Mouse (Mus musculus) spleen, adult 2 months (tissue): Measurements from ENCODE around the gene Cactin. TPM values are rescaled to one million over a fixed set of nuclear protein-coding genes. Genes with fewer than 3 reads are reported as not detected.

ENCODE experiments used
- DNase-seq, 2 experiments: peaks; one replicate each; pipeline versions ENCODE4 v3.0.0 to v3.0.0-alpha.2; 2012 to 2021; ENCODE audit warnings: low spot score in 2 of 2, low read depth in 1 of 2
- H3K27ac ChIP-seq: fragments of 200-500 bp; 2 replicates; pipeline ENCODE4 v1.5.1; 2012; ENCODE audit warnings: low read length, inconsistent platforms; ENCODE audit not compliant: insufficient read depth
- H3K27me3 ChIP-seq: fragments of 200-500 bp; 2 replicates; pipeline ENCODE4 v1.6.1; 2012; ENCODE audit warnings: mild to moderate bottlenecking, moderate library complexity, low read length, inconsistent platforms; ENCODE audit not compliant: control insufficient read depth, insufficient read depth
- H3K36me3 ChIP-seq: fragments of 200-500 bp; 2 replicates; pipeline ENCODE4 v1.6.1; 2012; ENCODE audit warnings: mild to moderate bottlenecking, low read length, inconsistent platforms; ENCODE audit not compliant: control insufficient read depth, insufficient read depth
- H3K4me1 ChIP-seq: fragments of 200-500 bp; 2 replicates; pipeline ENCODE4 v1.6.1; 2011; ENCODE audit warnings: inconsistent platforms; ENCODE audit not compliant: control insufficient read depth, insufficient read depth, insufficient read length
- H3K4me3 ChIP-seq: fragments of 200-500 bp; 2 replicates; pipeline ENCODE4 v1.5.1; 2011; ENCODE audit warnings: mild to moderate bottlenecking, inconsistent platforms; ENCODE audit not compliant: insufficient read depth, insufficient read length; ENCODE audit errors: extremely low read depth
- CTCF ChIP-seq: fragments of 200-500 bp; IDR thresholded peaks from 2 replicates; pipeline ENCODE4 v1.5.1; 2011; ENCODE audit warnings: mild to moderate bottlenecking, inconsistent platforms; ENCODE audit not compliant: insufficient read depth, insufficient read length, insufficient replicate concordance; ENCODE audit errors: extremely low read depth
- POLR2A ChIP-seq: fragments of 200-500 bp; IDR thresholded peaks from 2 replicates; pipeline ENCODE4 v1.6.1; 2011; ENCODE audit warnings: low read depth, low read length, inconsistent platforms
- WGBS: fragments of 180-500 bp; shearing (Covaris S2); methylation state at CpG from one replicate; pipeline ENCODE4 v1.1.7; 2018; 5-methylcytosine and 5-hydroxymethylcytosine counted together
- polyA plus RNA-seq: library from polyadenylated mRNA; depleted of rRNA; stranded (reverse); fragments of >200 nt; gene quantifications from 2 replicates; pipeline ENCODE4 v1.2.3, GENCODE M21; 2012

Gene Cactin
- polyA plus RNA-seq, 1 experiment = 38.6 TPM

DNA sequence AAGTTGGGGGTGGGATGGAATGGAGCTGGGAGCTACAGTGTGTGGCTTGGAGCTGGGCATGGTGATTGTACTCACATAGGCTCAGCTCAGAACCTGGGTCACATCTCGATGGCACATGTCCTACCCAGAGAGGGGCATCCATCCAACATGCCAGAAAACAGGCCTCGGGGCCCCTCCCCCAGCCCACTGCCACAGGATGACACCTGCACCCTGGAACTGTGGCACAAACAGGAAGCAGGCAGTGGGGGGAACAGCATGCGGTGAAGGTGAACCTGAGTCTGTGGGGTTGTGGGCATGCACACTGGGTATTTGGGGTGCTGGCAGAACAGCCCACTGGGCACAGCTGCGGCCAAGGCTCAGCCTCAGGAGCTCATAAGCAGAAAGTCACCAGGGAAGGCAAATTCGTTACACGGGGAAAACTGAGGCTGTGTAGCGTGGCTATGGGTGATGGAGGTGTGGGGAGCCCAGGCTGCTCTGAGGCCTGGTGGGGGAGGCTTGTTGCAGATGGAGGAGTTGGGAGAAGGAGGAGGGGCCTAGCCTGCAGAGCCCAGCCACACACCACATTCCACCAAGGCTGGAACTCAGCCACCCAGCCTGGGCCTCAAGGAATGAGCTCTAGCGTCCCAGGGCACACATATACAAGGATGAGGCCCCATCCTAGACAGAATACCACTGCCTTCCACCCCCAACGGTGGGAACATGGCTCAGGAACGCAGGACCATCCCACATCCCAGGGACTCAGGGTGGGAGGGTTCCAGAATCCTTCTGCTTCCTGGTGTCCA lies 8.5 kb downstream of the Cactin start:
- peak in 1 of 2 experiments; percentile 69 for DNase-seq
- peak overlapping the region; percentile 50 for H3K4me3 ChIP-seq
- no peaks in the 10 kb centered on the region for H3K27me3 ChIP-seq
- peaks cover 24% of the 10 kb centered on the region for H3K4me1 ChIP-seq
- H3K36me3 ChIP-seq = peaks cover 28% of the 10 kb centered on the region
- no peak for TF ChIP-seq CTCF
- TF ChIP-seq POLR2A = peak; percentile 12
- H3K27ac ChIP-seq = peak overlapping the region; percentile 86
- 9% methylated on average over 10 of the region's 10 CpGs for WGBS

DNA sequence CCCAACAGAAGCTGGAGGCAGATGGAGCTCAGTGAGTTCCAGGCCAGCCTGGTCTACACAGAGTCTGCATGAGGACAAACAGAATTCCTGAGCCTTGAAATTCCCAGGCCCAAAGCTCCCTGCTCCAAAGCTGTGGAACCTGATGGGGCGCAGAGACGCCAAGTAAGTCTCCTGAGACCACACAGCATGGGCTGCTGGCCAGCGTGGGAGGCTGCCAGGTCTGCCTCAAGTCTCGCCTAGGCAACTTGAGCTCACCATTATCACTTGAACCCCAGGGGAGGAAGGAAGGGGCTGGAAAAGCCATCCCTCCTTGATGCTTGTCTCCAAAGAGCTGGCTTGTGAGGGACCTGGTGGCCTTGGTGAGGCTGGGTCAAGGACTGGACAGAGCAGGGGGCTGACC lies 9.1 kb downstream of the Cactin start:
- Histone ChIP-seq H3K36me3 (peaks cover 23% of the 10 kb centered on the region), H3K4me3 (peak overlapping the region; percentile 50; the same call in 1 of the 2 replicates), H3K27ac (peak overlapping the region; percentile 86), H3K27me3 (no peaks in the 10 kb centered on the region), H3K4me1 (peaks cover 24% of the 10 kb centered on the region)
- DNase-seq = no peak
- 44% methylated on average over 4 of the region's 4 CpGs for WGBS
- no peak for TF ChIP-seq CTCF
- no peak for TF ChIP-seq POLR2A

DNA sequence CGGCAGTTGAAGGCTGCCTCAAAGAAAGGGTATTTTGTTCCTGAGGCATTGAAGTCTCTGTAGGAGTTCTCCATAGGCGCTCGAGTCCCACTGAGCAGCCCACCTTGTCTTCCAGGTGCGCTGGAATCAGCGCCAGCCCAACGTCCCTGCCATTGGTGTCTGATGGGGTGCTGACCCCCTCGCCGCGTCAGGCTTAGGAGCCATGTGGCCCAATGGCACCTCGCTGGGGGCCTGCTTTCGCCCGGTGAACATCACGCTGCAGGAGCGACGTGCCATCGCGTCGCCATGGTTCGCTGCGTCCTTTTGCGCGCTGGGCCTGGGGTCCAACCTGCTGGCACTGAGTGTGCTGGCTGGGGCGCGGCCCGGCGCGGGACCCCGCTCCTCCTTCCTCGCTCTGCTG lies 11.4 kb downstream of the Cactin start:
- H3K27ac ChIP-seq = no peak overlapping the region
- H3K4me3 ChIP-seq = no peak overlapping the region
- TF ChIP-seq CTCF (no peak), POLR2A (no peak)
- 96% methylated on average over 29 of the region's 29 CpGs for WGBS
- no peak for DNase-seq
- peaks cover 24% of the 10 kb centered on the region for H3K4me1 ChIP-seq
- no peaks in the 10 kb centered on the region for H3K27me3 ChIP-seq
- peaks cover 8% of the 10 kb centered on the region for H3K36me3 ChIP-seq

DNA sequence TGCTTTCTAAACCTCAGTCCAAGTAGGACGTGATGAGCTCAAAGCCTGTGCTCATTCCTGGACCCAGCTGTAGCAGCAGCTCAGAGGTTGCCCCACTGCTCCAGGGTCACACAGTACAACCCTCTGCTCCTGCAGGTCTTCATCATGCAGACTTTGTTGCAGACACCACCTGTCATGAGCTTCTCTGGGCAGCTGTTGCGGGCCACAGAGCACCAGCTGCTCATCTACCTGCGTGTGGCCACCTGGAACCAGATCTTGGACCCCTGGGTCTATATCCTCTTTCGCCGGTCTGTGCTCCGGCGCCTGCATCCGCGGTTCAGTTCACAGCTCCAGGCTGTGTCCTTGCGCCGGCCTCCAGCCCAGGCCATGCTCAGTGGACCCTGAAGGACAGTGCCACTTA lies 13.4 kb downstream of the Cactin start:
- Histone ChIP-seq H3K4me1 (peaks cover 16% of the 10 kb centered on the region), H3K4me3 (no peak overlapping the region), H3K27me3 (no peaks in the 10 kb centered on the region), H3K36me3 (peaks cover 8% of the 10 kb centered on the region), H3K27ac (no peak overlapping the region)
- 85% methylated on average over 11 of the region's 11 CpGs for WGBS
- no peak for TF ChIP-seq POLR2A
- TF ChIP-seq CTCF = no peak
- DNase-seq = no peak

DNA sequence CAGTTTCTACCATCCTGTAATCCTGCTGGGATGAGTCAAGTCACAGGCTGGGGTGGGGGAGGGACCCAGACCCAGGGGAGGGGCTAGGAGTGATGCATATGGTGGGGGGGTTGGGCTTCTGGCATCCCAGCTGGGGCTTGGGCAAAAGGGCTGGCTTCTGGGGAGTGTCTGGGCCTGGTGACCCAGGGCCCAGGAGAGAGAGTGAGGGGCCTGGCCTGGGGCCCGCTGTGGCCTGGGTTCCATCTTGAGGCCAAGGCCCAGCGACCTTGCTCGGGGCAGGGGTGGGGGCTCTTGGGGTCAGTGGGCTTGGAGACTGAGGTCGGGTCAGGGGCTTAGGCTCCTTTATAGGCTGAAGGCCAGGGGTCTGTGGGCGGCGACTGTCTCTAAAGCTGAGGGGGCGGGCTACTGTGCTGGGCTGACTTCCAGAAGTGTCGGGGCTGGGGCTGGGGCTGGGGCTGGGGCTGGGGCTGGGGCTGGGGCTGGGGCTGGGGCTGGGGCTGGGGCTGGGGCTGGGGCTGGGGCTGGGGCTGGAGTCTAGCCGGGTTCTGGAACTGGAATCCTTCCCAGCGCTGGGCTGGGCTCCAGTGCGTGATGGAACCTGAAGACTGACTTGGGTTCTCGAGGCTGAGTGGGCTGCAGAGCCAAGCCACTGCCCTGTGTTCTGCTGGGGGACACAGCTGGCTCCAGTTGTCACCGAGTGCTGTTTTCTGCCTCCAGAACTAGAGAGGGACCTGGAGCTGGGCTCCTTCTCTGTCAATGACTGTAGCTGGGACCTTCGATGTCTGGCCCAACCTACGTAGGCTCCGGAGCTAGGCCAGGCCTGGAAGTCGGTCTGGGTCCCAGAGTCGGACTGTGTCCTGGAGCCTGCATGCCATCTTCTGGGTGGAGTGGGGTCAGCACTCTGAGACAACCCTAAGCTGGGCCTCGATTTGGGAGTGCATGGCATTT lies 14.8 kb downstream of the Cactin start:
- H3K27ac ChIP-seq = no peak overlapping the region
- peaks cover 8% of the 10 kb centered on the region for H3K36me3 ChIP-seq
- TF ChIP-seq POLR2A (no peak), CTCF (no peak)
- no peak for DNase-seq
- no peak overlapping the region for H3K4me3 ChIP-seq
- no peaks in the 10 kb centered on the region for H3K27me3 ChIP-seq
- WGBS = 85% methylated on average over 19 of the region's 19 CpGs
- H3K4me1 ChIP-seq = peaks cover 2% of the 10 kb centered on the region

DNA sequence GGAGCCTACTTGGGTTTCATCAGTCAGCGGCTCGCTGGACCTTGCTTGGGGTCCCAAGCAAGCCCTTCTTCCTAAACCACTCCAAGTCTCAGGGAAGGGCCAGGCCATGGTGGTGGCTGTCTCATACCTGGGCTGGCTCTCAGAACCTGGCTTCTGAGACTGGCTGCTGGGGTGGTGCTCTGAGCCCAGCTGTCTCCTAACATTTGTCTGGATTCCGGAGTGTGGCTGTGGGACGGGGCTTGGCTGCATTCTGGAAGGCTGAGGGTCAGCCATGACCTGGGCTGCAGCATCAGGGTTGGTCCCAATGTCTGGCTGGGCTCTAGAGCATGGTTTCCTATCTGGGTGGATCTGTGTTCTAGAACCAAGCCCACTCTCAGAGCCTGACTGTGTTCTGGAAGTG lies 15.7 kb downstream of the Cactin start:
- WGBS = 90% methylated on average over 4 of the region's 4 CpGs
- Histone ChIP-seq H3K4me1 (no peaks in the 10 kb centered on the region; the same call in 1 of the 2 replicates), H3K27ac (no peak overlapping the region), H3K4me3 (no peak overlapping the region), H3K36me3 (peaks cover 8% of the 10 kb centered on the region), H3K27me3 (no peaks in the 10 kb centered on the region)
- TF ChIP-seq POLR2A (no peak), CTCF (no peak)
- no peak for DNase-seq
